Mouse (Mus musculus) cerebellum, adult 9-10 months (tissue): ENCODE results near the gene Rufy4.

Experiments
- DNase-seq: peaks from one replicate; pipeline ENCODE4 v3.0.0; 2022

The Rufy4 gene

GRCm38 (mm10) chr1:74106214-74106613 lies 19.1 kb upstream of the Rufy4 start:
- DNase-seq, result no peak

GRCm38 (mm10) chr1:74107931-74108618 lies 17.3 kb upstream of the Rufy4 start:
- no peak for DNase-seq

- no peak for DNase-seq
These were observed 15.7 kb upstream of the Rufy4 start for GRCm38 (mm10) chr1:74109670-74110069.

- no peak for DNase-seq
These were observed 14.2 kb upstream of the Rufy4 start for GRCm38 (mm10) chr1:74110932-74111695.

GRCm38 (mm10) chr1:74111696-74112030 lies 13.7 kb upstream of the Rufy4 start:
- DNase-seq, result no peak

GRCm38 (mm10) chr1:74113071-74113470 lies 12.3 kb upstream of the Rufy4 start:
- DNase-seq, result no peak

- no peak for DNase-seq
These were observed 7.5 kb upstream of the Rufy4 start for GRCm38 (mm10) chr1:74117876-74118275.

- DNase-seq, result no peak
These were observed 6.2 kb upstream of the Rufy4 start for GRCm38 (mm10) chr1:74119115-74119514.

- no peak for DNase-seq
These were observed 4.2 kb upstream of the Rufy4 start for GRCm38 (mm10) chr1:74121138-74121537.

- no peak for DNase-seq
These were observed 3.3 kb upstream of the Rufy4 start for GRCm38 (mm10) chr1:74121821-74122576.

GRCm38 (mm10) chr1:74123215-74123614 lies 2.1 kb upstream of the Rufy4 start:
- no peak for DNase-seq

- DNase-seq, result no peak
These were observed 1.0 kb upstream of the Rufy4 start, which contains the start of gene Tns1 for GRCm38 (mm10) chr1:74124021-74124981. Gene Tns1 (minus strand): TSS chr1:74124449.

GRCm38 (mm10) chr1:74130883-74131659 lies 5.7 kb downstream of the Rufy4 start:
- no peak for DNase-seq

GRCm38 (mm10) chr1:74132011-74132410 lies 6.7 kb downstream of the Rufy4 start:
- no peak for DNase-seq

- DNase-seq, result no peak
These were observed 8.6 kb downstream of the Rufy4 start for GRCm38 (mm10) chr1:74133954-74134353.

- no peak for DNase-seq
These were observed 10.1 kb downstream of the Rufy4 start for GRCm38 (mm10) chr1:74135326-74135950.

- no peak for DNase-seq
These were observed 14.1 kb downstream of the Rufy4 start for GRCm38 (mm10) chr1:74139415-74139814.

GRCm38 (mm10) chr1:74141781-74142180 lies 16.4 kb downstream of the Rufy4 start:
- DNase-seq, result no peak

- DNase-seq, result no peak
These were observed 24.0 kb downstream of the Rufy4 start for GRCm38 (mm10) chr1:74149106-74149885.

GRCm38 (mm10) chr1:74150101-74150500 lies 24.8 kb downstream of the Rufy4 start:
- DNase-seq, result no peak
